Mouse (Mus musculus) adipose tissue, adult 10 weeks (tissue): ENCODE measurements around the gene Pcid2. TPM values are rescaled to one million over a fixed set of nuclear protein-coding genes. Genes with fewer than 3 reads are reported as not detected.

Experiments
- polyA plus RNA-seq: library from polyadenylated mRNA; stranded (reverse); fragments of 350-450 nt; fragmentation: Illumina TruSeq; extraction: RNeasy Lipid Tissue Mini Kit (QIAGEN cat#74804); gene quantifications from one replicate; pipeline ENCODE4 v1.2.3, GENCODE M21; 2014; ENCODE audit warnings: low read depth, low replicate concordance

The Pcid2 gene
- polyA plus RNA-seq = 18.5 TPM

GRCm38 (mm10) chr8:13105087-13105881 lies at the start of gene Pcid2, which contains the start of gene Cul4a:
Gene Pcid2, minus strand, starts transcription at chr8:13105459.
Gene Cul4a, plus strand, starts transcription at chr8:13105621.

DNA sequence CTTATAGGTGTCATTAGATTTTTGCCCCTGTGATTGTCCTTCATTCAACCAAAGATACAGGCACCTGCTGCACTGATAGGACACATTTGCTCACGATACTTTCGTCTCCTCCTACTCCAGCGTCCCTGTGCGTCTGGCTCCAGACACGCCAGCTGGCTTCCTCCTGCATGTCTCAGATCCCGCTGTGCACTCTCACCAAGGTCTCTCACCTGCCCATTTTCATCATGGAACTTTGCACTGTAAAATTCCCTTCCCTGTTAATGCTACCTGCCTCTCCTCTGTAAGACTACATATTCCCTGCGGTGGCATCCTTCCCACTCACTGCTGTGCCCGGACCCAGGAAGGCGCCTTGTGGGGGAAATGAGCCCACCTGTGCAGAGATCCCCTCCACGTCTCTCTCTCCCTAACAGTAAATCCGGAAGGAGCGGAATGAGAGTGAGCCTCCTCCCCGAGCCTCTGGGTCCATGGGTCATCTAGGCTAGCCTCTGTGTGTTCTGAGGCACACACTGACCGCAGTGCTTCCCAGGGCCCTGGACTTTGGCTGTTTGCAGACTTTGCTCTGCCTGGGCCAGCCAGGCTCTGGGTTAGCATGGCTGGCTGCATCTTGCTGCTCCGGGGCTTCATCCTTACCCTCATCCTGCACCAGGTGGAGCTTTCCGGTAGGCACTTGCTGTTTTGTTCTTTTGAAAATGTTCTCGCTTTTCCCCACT lies 44.7 kb downstream of the Pcid2 start, which contains the start of gene Proz:
Gene Proz, plus strand, starts transcription at position 474 of the 710 bp plus-strand sequence.

GRCm38 (mm10) chr8:13037015-13037414 lies 68.2 kb downstream of the Pcid2 start, which contains the start of gene F10:
Gene F10, plus strand, starts transcription at chr8:13037308.

Other genes starting within 250 kb of the Pcid2 start
- gene Mcf2l, start 231.7 kb downstream of the Pcid2 start, polyA plus RNA-seq = 18.5 TPM
- 0.91 TPM for gene F7, start 79.4 kb downstream of the Pcid2 start, polyA plus RNA-seq
- gene F10, start 68.2 kb downstream of the Pcid2 start, polyA plus RNA-seq = 1.1 TPM
- gene Proz, start 44.5 kb downstream of the Pcid2 start, polyA plus RNA-seq = 0.97 TPM
- gene Cul4a, start 162 bp upstream of the Pcid2 start, polyA plus RNA-seq = 53.9 TPM
- 773 TPM for gene Lamp1, start 53.7 kb upstream of the Pcid2 start, polyA plus RNA-seq
- gene Grtp1, start 95.2 kb upstream of the Pcid2 start, polyA plus RNA-seq = 14.5 TPM
- gene Adprhl1, start 148.7 kb upstream of the Pcid2 start, polyA plus RNA-seq = not detected
- 14.8 TPM for gene Dcun1d2, start 182.7 kb upstream of the Pcid2 start, polyA plus RNA-seq
- 17.6 TPM for gene Tmco3, start 182.7 kb upstream of the Pcid2 start, polyA plus RNA-seq
- 38.7 TPM for gene Tfdp1, start 233.3 kb upstream of the Pcid2 start, polyA plus RNA-seq